Mouse (Mus musculus) MEL (cell line): ENCODE measurements around the gene Syne4.

ENCODE experiments used
- BHLHE40 ChIP-seq: IDR thresholded peaks from 2 replicates; pipeline ENCODE4 v1.6.1; 2012; ENCODE audit warnings: low read depth, mild to moderate bottlenecking, inconsistent platforms, low read length, improper control_type of control experiment, borderline replicate concordance
- CTCF ChIP-seq, 3 experiments: IDR thresholded peaks in 2 of 3; conservative IDR thresholded peaks in 1 of 3; 2 replicates each; pipeline ENCODE4 v1.5.1; 2011 to 2012; ENCODE audit warnings: low read length in 3 of 3, low read depth in 2 of 3, mild to moderate bottlenecking in 2 of 3, improper control_type of control experiment in 1 of 3, inconsistent platforms in 1 of 3, mixed read lengths in 1 of 3, moderate library complexity in 1 of 3; ENCODE audit not compliant: control insufficient read depth in 1 of 3, insufficient read depth in 1 of 3, poor library complexity in 1 of 3, severe bottlenecking in 1 of 3
- ELF1 ChIP-seq: IDR thresholded peaks from 2 replicates; pipeline ENCODE4 v1.6.1; 2014; ENCODE audit warnings: low read depth, mild to moderate bottlenecking, inconsistent platforms, low read length, improper control_type of control experiment, moderate library complexity
- EP300 ChIP-seq, 2 experiments: IDR thresholded peaks; 2 replicates each; pipeline ENCODE4 v1.6.1; 2011; ENCODE audit warnings: improper control_type of control experiment in 2 of 2, low read length in 2 of 2, low read depth in 1 of 2, mild to moderate bottlenecking in 1 of 2
- NELFE ChIP-seq: IDR thresholded peaks from 2 replicates; pipeline ENCODE4 v1.6.1; 2011; ENCODE audit warnings: low read depth, low read length, improper control_type of control experiment
- POLR2A ChIP-seq, 2 experiments: IDR thresholded peaks; 2 replicates each; pipeline ENCODE4 v1.6.1; 2011 to 2012; ENCODE audit warnings: low read length in 2 of 2, mild to moderate bottlenecking in 2 of 2, control low read depth in 1 of 2, improper control_type of control experiment in 1 of 2, low read depth in 1 of 2, moderate library complexity in 1 of 2; ENCODE audit not compliant: control insufficient read depth in 1 of 2, insufficient read depth in 1 of 2, poor library complexity in 1 of 2
- UBTF ChIP-seq: IDR thresholded peaks from 2 replicates; pipeline ENCODE4 v1.6.1; 2012; ENCODE audit warnings: low read depth, mild to moderate bottlenecking, inconsistent platforms, low read length, improper control_type of control experiment, moderate library complexity, borderline replicate concordance; ENCODE audit not compliant: insufficient read depth
- ZC3H11A ChIP-seq: IDR thresholded peaks from 2 replicates; pipeline ENCODE4 v1.6.1; 2012; ENCODE audit warnings: low read depth, mild to moderate bottlenecking, inconsistent platforms, low read length, improper control_type of control experiment
- ZKSCAN1 ChIP-seq: IDR thresholded peaks from 2 replicates; pipeline ENCODE4 v1.6.1; 2012; ENCODE audit warnings: low read depth, mild to moderate bottlenecking, inconsistent platforms, low read length, improper control_type of control experiment, moderate library complexity

GRCm38 (mm10) chr7:30339432-30340109, 25.0 kb downstream of the Syne4 start:
- TF ChIP-seq ELF1 (no peak), CTCF (IDR thresholded peaks at IDR 0.05 in 2 of 3, conservative IDR thresholded peaks at IDR 0.05 in 1 of 3; ENCODE audit: control insufficient read depth in 1 of 3, insufficient read depth in 1 of 3, low read depth in 2 of 3, low read length in 3 of 3, poor library complexity in 1 of 3, severe bottlenecking in 1 of 3) (no peak), EP300 (IDR thresholded peaks at IDR 0.05; ENCODE audit: low read depth in 1 of 2, low read length in 2 of 2) (no peak), POLR2A (IDR thresholded peaks at IDR 0.05; ENCODE audit: control insufficient read depth in 1 of 2, insufficient read depth in 1 of 2, low read depth in 1 of 2, low read length in 2 of 2, poor library complexity in 1 of 2) (no peak), NELFE (no peak), ZC3H11A (no peak), ZKSCAN1 (no peak), UBTF (no peak), BHLHE40 (no peak)
